Mouse (Mus musculus): ENCODE results near the gene Arpc1b.
"Not testable (repeated sequence)": the region's sequence is repeated elsewhere in the genome, so short reads cannot be mapped to it uniquely, and the experiment has no call there.

Gene Arpc1b

GRCm38 (mm10) chr5:145114071-145114605 is at the start of gene Arpc1b:
TSS of gene Arpc1b (plus strand) at chr5:145114215.
- DNase-seq (ENCODE audit: low read depth, low spot score), result peak; percentile 95

- peak; percentile 85 for DNase-seq (ENCODE audit: low read depth, low spot score)
Measured at GRCm38 (mm10) chr5:145064765-145065340, 49.2 kb upstream of the Arpc1b start.

GRCm38 (mm10) chr5:145068863-145069262 is 45.2 kb upstream of the Arpc1b start:
- DNase-seq (ENCODE audit: low read depth, low spot score), result no peak

- DNase-seq (ENCODE audit: low read depth, low spot score), result peak; percentile 89
Measured at GRCm38 (mm10) chr5:145069707-145070106, 44.3 kb upstream of the Arpc1b start.

- DNase-seq (ENCODE audit: low read depth, low spot score), result peak; percentile 89
Measured at GRCm38 (mm10) chr5:145071342-145071741, 42.7 kb upstream of the Arpc1b start.

GRCm38 (mm10) chr5:145075081-145075480 is 38.9 kb upstream of the Arpc1b start:
- DNase-seq (ENCODE audit: low read depth, low spot score), result no peak

GRCm38 (mm10) chr5:145081866-145082613 is 32.0 kb upstream of the Arpc1b start:
- no peak for DNase-seq (ENCODE audit: low read depth, low spot score)

GRCm38 (mm10) chr5:145083201-145083600 is 30.8 kb upstream of the Arpc1b start:
- not testable (repeated sequence) for DNase-seq (ENCODE audit: low read depth, low spot score)

- DNase-seq (ENCODE audit: low read depth, low spot score), result peak; percentile 96
Measured at GRCm38 (mm10) chr5:145083632-145084451, 30.2 kb upstream of the Arpc1b start, which contains the start of the genes Arpc1a and Kpna7. TSS of gene Arpc1a (plus strand) at chr5:145083830. TSS of gene Kpna7 (minus strand) at chr5:145084030.

- DNase-seq (ENCODE audit: low read depth, low spot score), result no peak
Measured at GRCm38 (mm10) chr5:145084822-145085221, 29.2 kb upstream of the Arpc1b start.

GRCm38 (mm10) chr5:145088186-145088585 is 25.8 kb upstream of the Arpc1b start:
- peak; percentile 49 for DNase-seq (ENCODE audit: low read depth, low spot score)

- DNase-seq (ENCODE audit: low read depth, low spot score), result no peak
Measured at GRCm38 (mm10) chr5:145089878-145090277, 24.1 kb upstream of the Arpc1b start.

GRCm38 (mm10) chr5:145096195-145096594 is 17.8 kb upstream of the Arpc1b start:
- no peak for DNase-seq (ENCODE audit: low read depth, low spot score)

- no peak for DNase-seq (ENCODE audit: low read depth, low spot score)
Measured at GRCm38 (mm10) chr5:145098340-145098821, 15.6 kb upstream of the Arpc1b start.

- DNase-seq (ENCODE audit: low read depth, low spot score), result no peak
Measured at GRCm38 (mm10) chr5:145100960-145101359, 13.1 kb upstream of the Arpc1b start.

GRCm38 (mm10) chr5:145101451-145101850 is 12.6 kb upstream of the Arpc1b start:
- DNase-seq (ENCODE audit: low read depth, low spot score), result not testable (repeated sequence)

- DNase-seq (ENCODE audit: low read depth, low spot score), result no peak
Measured at GRCm38 (mm10) chr5:145102706-145103105, 11.3 kb upstream of the Arpc1b start.

- DNase-seq (ENCODE audit: low read depth, low spot score), result no peak
Measured at GRCm38 (mm10) chr5:145104328-145104727, 9.7 kb upstream of the Arpc1b start.

- no peak for DNase-seq (ENCODE audit: low read depth, low spot score)
Measured at GRCm38 (mm10) chr5:145105694-145106275, 8.2 kb upstream of the Arpc1b start.

- DNase-seq (ENCODE audit: low read depth, low spot score), result no peak
Measured at GRCm38 (mm10) chr5:145110401-145110800, 3.6 kb upstream of the Arpc1b start.

- no peak for DNase-seq (ENCODE audit: low read depth, low spot score)
Measured at GRCm38 (mm10) chr5:145112566-145112965, 1.4 kb upstream of the Arpc1b start.
